Mouse (Mus musculus) kidney, postnatal 14 days (tissue): ENCODE measurements around the gene Gm20830.
"Not testable (repeated sequence)": the region's sequence is repeated elsewhere in the genome, so short reads cannot be mapped to it uniquely, and the experiment has no call there.

Experiments
- DNase-seq: peaks from one replicate; pipeline ENCODE4 v3.0.0; 2022; ENCODE audit warnings: mixed read lengths

Gene Gm20830

DNA sequence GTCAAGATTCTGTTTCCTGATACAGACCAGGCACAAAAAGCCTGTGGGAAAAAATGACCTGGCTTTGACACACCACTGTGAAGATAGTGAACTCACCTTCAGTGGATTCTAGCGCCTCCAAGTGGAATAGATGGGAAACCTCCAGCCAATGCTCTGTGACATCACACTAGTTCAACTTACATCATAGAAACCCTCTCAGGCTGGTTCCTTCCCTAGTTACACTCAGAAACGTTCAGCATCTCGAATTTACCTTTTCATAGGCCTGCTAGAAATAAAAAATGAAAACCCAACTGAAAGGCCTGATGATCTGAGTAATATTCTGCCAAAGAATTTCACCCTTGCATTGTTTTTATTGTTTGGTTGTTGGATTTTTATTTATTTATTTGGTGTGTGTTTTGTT lies at the start of gene Gm20830:
Gene Gm20830, minus strand, starts transcription at position 101 of the 400 bp plus-strand sequence.
- DNase-seq = not testable (repeated sequence)
